Mouse (Mus musculus) cerebellum, adult 2 months (tissue): ENCODE data around the gene Rps29.
"Not testable (repeated sequence)": the region's sequence is repeated elsewhere in the genome, so short reads cannot be mapped to it uniquely, and the experiment has no call there.

Experiments
- CTCF ChIP-seq: fragments of 200-500 bp; IDR thresholded peaks from 2 replicates; pipeline ENCODE4 v1.5.1; 2011; ENCODE audit warnings: low read depth, mild to moderate bottlenecking, control low read depth, low read length, moderate library complexity, borderline replicate concordance; ENCODE audit not compliant: insufficient read depth
- POLR2A ChIP-seq: fragments of 200-500 bp; IDR thresholded peaks from 2 replicates; pipeline ENCODE4 v1.6.1; 2011; ENCODE audit warnings: low read length, control low read depth, borderline replicate concordance; ENCODE audit not compliant: insufficient read depth

GRCm38 (mm10) chr12:69158765-69159577, at the start of gene Rps29:
- not testable (repeated sequence) for TF ChIP-seq CTCF
- TF ChIP-seq POLR2A: peak; percentile 82; the same call in 1 of the 2 replicates
